Mouse (Mus musculus) left cerebral cortex, postnatal 25 days (tissue): ENCODE measurements at regions not wholly inside any gene's neighbourhood (a gene's known extent, or its start where the extent isn't known, plus 50 kb on each side); places are given as distances from the start of the nearest gene placed in this dataset.

Experiments
- DNase-seq, 2 experiments: peaks; one replicate each; pipeline ENCODE4 v3.0.0; 2022; ENCODE audit warnings: low spot score in 2 of 2, mixed read lengths in 1 of 2
- intact Hi-C: fragments of 180-260 bp; cut with DNase I; formaldehyde crosslinking; loops from one replicate; pipeline ENCODE4 v1.15.1; 2025

GRCm38 (mm10) chr10:120571340-120571739, 95.1 kb upstream of the Hmga2 start:
- intact Hi-C loops = no loop called here
- DNase-seq = no peak

GRCm38 (mm10) chr10:120565992-120566391, 89.7 kb upstream of the Hmga2 start:
- DNase-seq = no peak
- intact Hi-C loops = no loop called here

- intact Hi-C loops = no loop called here
- DNase-seq = no peak
Measured at GRCm38 (mm10) chr10:120564859-120565258, 88.6 kb upstream of the Hmga2 start.

GRCm38 (mm10) chr10:120563926-120564325, 87.7 kb upstream of the Hmga2 start:
- intact Hi-C loops = no loop called here
- DNase-seq = no peak

GRCm38 (mm10) chr10:120561821-120562220, 85.6 kb upstream of the Hmga2 start:
- intact Hi-C loops = no loop called here
- no peak for DNase-seq

GRCm38 (mm10) chr10:120557850-120558447, 81.7 kb upstream of the Hmga2 start:
- intact Hi-C loops = loop anchor here (10.0 kb wide), 1 partner anchor 133 kb away; no protein-coding TSS in a partner anchor
- DNase-seq = no peak

- DNase-seq = no peak
- intact Hi-C loops = loop anchor here (10.0 kb wide), 1 partner anchor 131 kb away; no protein-coding TSS in a partner anchor
Measured at GRCm38 (mm10) chr10:120556116-120556515, 79.8 kb upstream of the Hmga2 start.

- intact Hi-C loops = loop anchor here (5.0 to 10.0 kb wide), 2 partner anchors 76 to 128 kb away; partner anchors contain the start of gene Hmga2
- no peak for DNase-seq
Measured at GRCm38 (mm10) chr10:120553097-120553453, 76.8 kb upstream of the Hmga2 start.

- no peak for DNase-seq
- intact Hi-C loops = loop anchor here (5.0 to 10.0 kb wide), 2 partner anchors 75 to 128 kb away; partner anchors contain the start of gene Hmga2
Measured at GRCm38 (mm10) chr10:120552341-120553096, 76.2 kb upstream of the Hmga2 start.

GRCm38 (mm10) chr10:120551851-120552281, 75.6 kb upstream of the Hmga2 start:
- intact Hi-C loops = loop anchor here (5.0 to 10.0 kb wide), 2 partner anchors 75 to 127 kb away; partner anchors contain the start of gene Hmga2
- DNase-seq = peak in 1 of 2 experiments; percentile 6

- DNase-seq = no peak
- intact Hi-C loops = no loop called here
Measured at GRCm38 (mm10) chr10:120547164-120547563, 70.9 kb upstream of the Hmga2 start.

GRCm38 (mm10) chr10:120541618-120542017, 65.3 kb upstream of the Hmga2 start:
- intact Hi-C loops = no loop called here
- no peak for DNase-seq

- DNase-seq = no peak
- intact Hi-C loops = no loop called here
Measured at GRCm38 (mm10) chr10:120538561-120538960, 62.3 kb upstream of the Hmga2 start.

- DNase-seq = no peak
- intact Hi-C loops = no loop called here
Measured at GRCm38 (mm10) chr10:120528406-120528805, 52.1 kb upstream of the Hmga2 start.

GRCm38 (mm10) chr10:120527951-120528350, 51.7 kb upstream of the Hmga2 start:
- no peak for DNase-seq
- intact Hi-C loops = no loop called here

- intact Hi-C loops = no loop called here
- no peak for DNase-seq
Measured at GRCm38 (mm10) chr10:120526991-120527390, 50.7 kb upstream of the Hmga2 start.
